Mouse (Mus musculus): ENCODE results near the gene Hvcn1.

DNA sequence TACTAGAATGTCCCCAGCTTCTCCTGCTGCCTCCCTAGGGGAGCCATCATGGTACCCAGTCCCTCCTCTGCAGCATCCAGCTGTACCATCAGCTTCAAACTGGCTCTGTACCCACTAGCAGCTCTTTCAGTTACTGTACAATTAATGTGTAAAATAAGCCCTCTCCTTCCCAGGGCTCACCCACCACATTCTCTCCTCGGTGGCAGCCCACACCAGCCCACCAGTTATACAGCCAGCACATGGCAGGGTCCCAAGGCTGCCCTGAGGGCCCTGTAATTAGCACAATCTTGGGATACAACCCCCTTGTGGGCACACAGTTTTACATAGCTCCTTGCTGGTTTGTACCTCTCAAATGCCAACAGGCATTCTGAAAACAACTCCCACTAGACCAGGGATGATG lies 34.4 kb downstream of the Hvcn1 start:
- TF ChIP-seq GATA1 (IDR thresholded peaks at IDR 0.05; ENCODE audit: borderline replicate concordance, low read length) (no peak), CTCF (IDR thresholded peaks at IDR 0.05; ENCODE audit: low read depth, low read length) (no peak), GATA2 (IDR thresholded peaks at IDR 0.05; ENCODE audit: borderline replicate concordance, low read depth, low read length) (no peak), TAL1 (conservative IDR thresholded peaks at IDR 0.05; ENCODE audit: low read depth, low read length) (no peak), POLR2AphosphoS5 (IDR thresholded peaks at IDR 0.05; ENCODE audit: insufficient replicate concordance, low read depth, low read length) (no peak)
